Mouse (Mus musculus) heart, postnatal 0 days (tissue): ENCODE measurements around the gene Tank. TPM values are rescaled to one million over a fixed set of nuclear protein-coding genes. Genes with fewer than 3 reads are reported as not detected.

Source experiments
- ATAC-seq: fragments of 200-750 bp; cut with Nextera tagmentation; 2 replicates; pipeline ENCODE4 v1.8.0; 2017; ENCODE audit warnings: low read depth, moderate number of reproducible peaks, moderate library complexity; ENCODE audit not compliant: insufficient read depth
- DNase-seq: peaks from one replicate; pipeline ENCODE4 v3.0.0-alpha.2; 2016; ENCODE audit warnings: low spot score
- H3K27ac ChIP-seq: fragments of 300-500 bp; sonication (generic); 2 replicates; pipeline ENCODE4 v1.5.1; 2014; ENCODE audit warnings: low read depth, mild to moderate bottlenecking
- H3K27me3 ChIP-seq: fragments of 300-500 bp; sonication (generic); 2 replicates; pipeline ENCODE4 v1.6.1; 2014; ENCODE audit warnings: low read length, mixed read lengths; ENCODE audit not compliant: control insufficient read depth, insufficient read depth
- H3K36me3 ChIP-seq: fragments of 300-500 bp; sonication (generic); replicated peaks from 2 replicates; pipeline ENCODE4 v1.6.1; 2014; ENCODE audit warnings: low read length, mixed read lengths; ENCODE audit not compliant: control insufficient read depth, insufficient read depth
- H3K4me1 ChIP-seq: fragments of 300-500 bp; sonication (generic); 2 replicates; pipeline ENCODE4 v1.6.1; 2014; ENCODE audit warnings: antibody characterized with exemption; ENCODE audit not compliant: control insufficient read depth, insufficient read depth
- H3K4me2 ChIP-seq: fragments of 300-500 bp; sonication (generic); 2 replicates; pipeline ENCODE4 v1.6.1; 2014; ENCODE audit warnings: low read depth, mild to moderate bottlenecking, low read length, moderate library complexity
- H3K4me3 ChIP-seq: fragments of 300-500 bp; sonication (generic); 2 replicates; pipeline ENCODE4 v1.5.1; 2014; ENCODE audit warnings: low read depth, low read length
- H3K9ac ChIP-seq: fragments of 300-500 bp; sonication (generic); replicated peaks from 2 replicates; pipeline ENCODE4 v1.6.1; 2014; ENCODE audit warnings: low read depth, low read length, mixed read lengths
- H3K9me3 ChIP-seq: fragments of 300-500 bp; sonication (generic); replicated peaks from 2 replicates; pipeline ENCODE4 v1.6.1; 2016; ENCODE audit warnings: low read length; ENCODE audit not compliant: control insufficient read depth
- CTCF ChIP-seq: IDR thresholded peaks from 2 replicates; pipeline ENCODE4 v1.5.1; 2016; ENCODE audit warnings: antibody characterized with exemption, control low read depth, low read depth
- EP300 ChIP-seq: IDR thresholded peaks from 2 replicates; pipeline ENCODE4 v1.6.1; 2016; ENCODE audit warnings: antibody characterized with exemption, low read depth
- WGBS: fragments of 180-500 bp; shearing (Covaris S2); extraction: QIAGEN DNeasy Blood & Tissue Kit; methylation state at CpG from one replicate; pipeline ENCODE4 v1.1.7; 2014; 5-methylcytosine and 5-hydroxymethylcytosine counted together
- polyA plus RNA-seq: library from polyadenylated mRNA; unstranded; fragments of >200 nt; fragmentation: Nextera tagmentation; extraction: Ambion mirVana; gene quantifications from 2 replicates; pipeline ENCODE4 v1.2.1, GENCODE M21; 2015
- total RNA-seq: library from RNA; depleted of rRNA; stranded (reverse); fragments of >200 nt; gene quantifications from 2 replicates; pipeline ENCODE4 v1.2.3, GENCODE M21; 2014; ENCODE audit warnings: low replicate concordance

Gene Tank
- total and polyA plus RNA-seq, 2 experiments from 2014 or later, result 17.3 to 22.2 TPM

DNA sequence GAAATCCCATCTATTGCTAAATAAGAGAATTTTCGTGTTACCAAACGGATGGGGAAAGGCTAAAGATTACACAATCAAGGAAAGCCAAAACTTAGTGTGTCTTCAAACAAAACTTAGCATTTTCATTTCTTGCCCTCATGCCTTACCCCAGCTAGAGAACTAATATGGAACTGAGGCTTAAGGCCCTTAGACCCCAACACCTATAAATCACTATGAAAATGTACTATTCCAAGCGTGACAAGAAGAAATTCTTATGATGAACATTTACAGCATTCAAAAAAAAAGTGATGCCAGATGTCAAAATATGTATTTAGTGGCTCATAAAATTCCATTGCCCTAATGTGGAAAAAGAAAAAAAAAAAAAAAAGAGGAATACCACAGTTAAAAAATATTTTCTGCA is 32.7 kb upstream of the Tank start:
- no peak for TF ChIP-seq EP300
- no peak for TF ChIP-seq CTCF
- no peaks in the 10 kb centered on the region for H3K27me3 ChIP-seq
- no peak overlapping the region for H3K4me3 ChIP-seq
- no peak for ATAC-seq
- H3K36me3 ChIP-seq, result no peaks in the 10 kb centered on the region
- H3K9me3 ChIP-seq, result no peaks in the 10 kb centered on the region
- no peak overlapping the region for H3K9ac ChIP-seq
- no peak for DNase-seq
- H3K27ac ChIP-seq, result no peak overlapping the region
- 79% methylated on average over 3 of the region's 3 CpGs for WGBS
- H3K4me2 ChIP-seq, result no peak overlapping the region
- H3K4me1 ChIP-seq, result no peaks in the 10 kb centered on the region

DNA sequence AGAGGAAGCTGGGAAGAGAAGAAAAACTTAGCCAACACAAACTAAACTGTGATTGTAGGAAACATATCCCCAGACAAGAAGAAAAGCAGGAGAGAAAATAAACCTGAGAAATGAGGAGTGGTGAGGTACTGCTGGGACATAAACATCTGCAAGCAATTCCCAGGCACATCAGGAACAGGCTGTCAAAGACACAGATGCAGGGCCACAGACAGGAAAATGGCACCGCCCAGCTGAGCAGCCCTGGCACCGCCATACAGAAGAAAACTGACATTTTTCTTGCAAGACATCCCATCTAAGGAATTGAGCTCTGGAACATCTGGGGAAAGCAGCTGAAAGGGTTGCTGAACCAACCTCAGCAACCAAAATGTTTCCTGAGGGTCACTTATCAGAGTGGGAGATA is 30.4 kb upstream of the Tank start:
- H3K27me3 ChIP-seq, result no peaks in the 10 kb centered on the region
- no peak overlapping the region for H3K27ac ChIP-seq
- no peak overlapping the region for H3K9ac ChIP-seq
- no peak overlapping the region for H3K4me2 ChIP-seq
- H3K4me1 ChIP-seq, result no peaks in the 10 kb centered on the region
- TF ChIP-seq CTCF (no peak), EP300 (no peak)
- DNase-seq (no peak), ATAC-seq (no peak)
- H3K9me3 ChIP-seq, result no peaks in the 10 kb centered on the region
- WGBS, result 69% methylated on average over 2 of the region's 2 CpGs
- H3K36me3 ChIP-seq, result no peaks in the 10 kb centered on the region
- no peak overlapping the region for H3K4me3 ChIP-seq

DNA sequence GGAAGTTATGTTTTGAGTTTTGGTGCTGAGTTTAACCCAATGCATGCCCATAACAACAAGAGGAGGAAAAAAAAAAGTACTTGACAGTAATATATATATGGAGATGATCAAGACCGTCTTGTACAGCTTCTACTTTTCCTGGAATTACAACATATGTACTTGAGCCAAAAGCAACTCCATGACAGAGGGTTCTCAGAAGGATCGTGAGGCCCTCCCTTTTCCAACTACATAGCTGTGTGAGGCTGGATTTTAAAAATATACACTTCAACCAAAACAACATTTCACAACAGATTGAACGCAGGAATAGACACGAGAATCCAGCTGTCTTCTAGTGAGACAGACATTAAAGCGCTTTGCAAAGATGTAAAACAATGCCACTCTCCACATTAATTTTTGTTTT is 26.7 kb upstream of the Tank start:
- H3K27ac ChIP-seq, result no peak overlapping the region
- ATAC-seq, result no peak
- H3K36me3 ChIP-seq, result no peaks in the 10 kb centered on the region
- H3K9me3 ChIP-seq, result no peaks in the 10 kb centered on the region
- TF ChIP-seq CTCF (no peak), EP300 (no peak)
- no peaks in the 10 kb centered on the region for H3K4me1 ChIP-seq
- DNase-seq, result no peak
- H3K9ac ChIP-seq, result no peak overlapping the region
- no peak overlapping the region for H3K4me3 ChIP-seq
- H3K4me2 ChIP-seq, result no peak overlapping the region
- 76% methylated on average over 5 of the region's 5 CpGs for WGBS
- H3K27me3 ChIP-seq, result no peaks in the 10 kb centered on the region

DNA sequence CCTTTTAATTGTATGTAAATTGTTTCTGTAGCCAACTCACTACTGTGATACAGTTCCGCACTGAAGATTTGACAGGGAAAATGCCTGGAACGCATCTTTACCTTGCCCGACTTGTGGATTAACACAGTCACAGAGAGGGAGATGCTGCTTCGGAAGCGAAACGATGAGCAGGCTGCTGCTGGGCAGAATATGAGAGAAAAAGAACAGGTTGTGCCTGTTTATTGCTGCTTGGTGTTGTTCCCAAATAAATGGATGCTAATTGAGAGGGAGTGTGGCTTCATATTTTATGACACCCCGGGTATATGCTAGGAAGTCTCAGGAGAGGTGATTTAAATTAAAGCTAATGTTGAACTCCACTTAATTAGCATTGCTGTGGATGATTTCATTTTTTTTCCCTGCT is 23.0 kb upstream of the Tank start:
- H3K4me1 ChIP-seq, result no peaks in the 10 kb centered on the region
- no peaks in the 10 kb centered on the region for H3K36me3 ChIP-seq
- no peaks in the 10 kb centered on the region for H3K27me3 ChIP-seq
- H3K27ac ChIP-seq, result no peak overlapping the region
- DNase-seq (no peak), ATAC-seq (no peak)
- TF ChIP-seq EP300 (no peak), CTCF (no peak)
- no peaks in the 10 kb centered on the region for H3K9me3 ChIP-seq
- H3K4me3 ChIP-seq, result no peak overlapping the region
- no peak overlapping the region for H3K9ac ChIP-seq
- H3K4me2 ChIP-seq, result no peak overlapping the region
- WGBS, result 80% methylated on average over 7 of the region's 7 CpGs

DNA sequence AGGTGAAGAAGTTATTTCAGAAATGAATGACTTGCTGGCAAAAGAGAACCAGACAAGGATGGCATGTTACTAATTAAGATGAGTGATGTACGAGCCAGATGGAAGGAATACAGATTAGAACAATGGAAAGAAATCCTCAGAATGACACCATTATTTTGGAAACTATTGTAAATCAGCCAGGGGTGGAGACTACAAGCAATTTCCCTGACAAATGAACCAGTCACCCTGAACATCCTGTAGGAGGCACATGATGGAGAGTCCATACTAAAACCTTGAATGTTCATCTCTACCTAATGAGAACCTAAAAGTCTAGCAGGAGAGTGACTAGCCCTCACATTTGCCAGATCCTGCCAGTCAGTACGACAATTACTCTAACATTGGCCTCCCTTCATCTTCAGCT is 22.6 kb upstream of the Tank start:
- DNase-seq (no peak), ATAC-seq (no peak)
- Histone ChIP-seq H3K4me1 (no peaks in the 10 kb centered on the region), H3K27ac (no peak overlapping the region), H3K4me2 (no peak overlapping the region), H3K9me3 (no peaks in the 10 kb centered on the region), H3K4me3 (no peak overlapping the region), H3K27me3 (no peaks in the 10 kb centered on the region), H3K36me3 (no peaks in the 10 kb centered on the region), H3K9ac (no peak overlapping the region)
- WGBS, result 67% methylated on average over 2 of the region's 2 CpGs
- TF ChIP-seq EP300 (no peak), CTCF (no peak)

DNA sequence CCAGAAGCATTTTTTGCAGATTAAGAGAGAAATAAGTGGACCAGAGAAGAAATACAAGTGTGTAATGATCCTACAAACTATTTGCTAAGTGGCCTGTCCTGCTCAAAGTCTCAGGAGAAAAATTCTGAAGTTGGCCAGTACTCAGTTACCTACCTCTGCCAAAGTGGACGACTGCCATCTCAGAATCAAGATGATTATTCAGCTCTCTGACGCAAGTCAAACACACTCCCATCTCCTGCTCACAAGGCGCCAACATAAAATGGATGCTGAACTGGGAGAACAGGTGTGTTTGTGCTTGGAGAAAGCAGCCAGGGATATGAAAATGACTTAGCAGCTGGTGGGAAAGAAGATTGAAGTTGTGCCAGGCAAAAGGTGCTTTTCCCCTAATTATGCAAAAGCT is 21.7 kb upstream of the Tank start:
- no peak overlapping the region for H3K4me2 ChIP-seq
- no peaks in the 10 kb centered on the region for H3K9me3 ChIP-seq
- H3K4me3 ChIP-seq, result no peak overlapping the region
- 58% methylated on average over 3 of the region's 3 CpGs for WGBS
- H3K4me1 ChIP-seq, result no peaks in the 10 kb centered on the region
- DNase-seq (no peak), ATAC-seq (no peak)
- no peak overlapping the region for H3K27ac ChIP-seq
- no peak for TF ChIP-seq EP300
- TF ChIP-seq CTCF, result no peak
- no peak overlapping the region for H3K9ac ChIP-seq
- H3K27me3 ChIP-seq, result no peaks in the 10 kb centered on the region
- H3K36me3 ChIP-seq, result no peaks in the 10 kb centered on the region
